Mouse (Mus musculus) layer of hippocampus, adult 2 months (tissue): ENCODE data around the gene Rcan1. TPM values are rescaled to one million over a fixed set of nuclear protein-coding genes. Genes with fewer than 3 reads are reported as not detected.

ENCODE experiments used
- DNase-seq, 2 experiments: peaks; one replicate each; pipeline ENCODE4 v3.0.0; 2022; ENCODE audit warnings: low spot score in 2 of 2
- H3K27ac ChIP-seq: fragments of 200-600 bp; 2 replicates; pipeline ENCODE4 v1.8.1; 2022
- H3K4me3 ChIP-seq: fragments of 200-600 bp; 2 replicates; pipeline ENCODE4 v1.8.1; 2022; ENCODE audit warnings: mild to moderate bottlenecking
- CTCF ChIP-seq: fragments of 200-600 bp; conservative IDR thresholded peaks from 2 replicates; pipeline ENCODE4 v1.8.1; 2022; ENCODE audit warnings: antibody characterized with exemption, mild to moderate bottlenecking, moderate library complexity
- total RNA-seq, 2 experiments: library from RNA; stranded (reverse); gene quantifications; 2 replicates each; pipeline ENCODE4 v1.2.3; 2021

Gene Rcan1
- total RNA-seq, 2 experiments from 2014 or later = 41.8 to 42.1 TPM

GRCm38 (mm10) chr16:92442946-92443345 is 27.7 kb downstream of the Rcan1 start:
- DNase-seq = no peak
- Histone ChIP-seq H3K4me3 (no peak overlapping the region), H3K27ac (no peak overlapping the region)
- no peak for TF ChIP-seq CTCF

GRCm38 (mm10) chr16:92442150-92442549 is 28.5 kb downstream of the Rcan1 start:
- no peak for DNase-seq
- TF ChIP-seq CTCF = no peak
- Histone ChIP-seq H3K4me3 (no peak overlapping the region), H3K27ac (no peak overlapping the region)

GRCm38 (mm10) chr16:92441203-92441602 is 29.5 kb downstream of the Rcan1 start:
- no peak for DNase-seq
- Histone ChIP-seq H3K4me3 (no peak overlapping the region), H3K27ac (no peak overlapping the region)
- no peak for TF ChIP-seq CTCF

- H3K4me3 ChIP-seq = no peak overlapping the region
- DNase-seq = no peak
- no peak for TF ChIP-seq CTCF
- H3K27ac ChIP-seq = no peak overlapping the region
These were observed 30.4 kb downstream of the Rcan1 start for GRCm38 (mm10) chr16:92440229-92440628.

- TF ChIP-seq CTCF = no peak
- DNase-seq = no peak
- no peak overlapping the region for H3K4me3 ChIP-seq
- H3K27ac ChIP-seq = no peak overlapping the region
These were observed 30.9 kb downstream of the Rcan1 start for GRCm38 (mm10) chr16:92439775-92440174.

- H3K27ac ChIP-seq = no peak overlapping the region
These were observed 35.2 kb downstream of the Rcan1 start for GRCm38 (mm10) chr16:92435431-92435985.

GRCm38 (mm10) chr16:92433176-92433575 is 37.5 kb downstream of the Rcan1 start:
- Histone ChIP-seq H3K4me3 (no peak overlapping the region), H3K27ac (no peak overlapping the region)
- no peak for TF ChIP-seq CTCF
- no peak for DNase-seq

More at GRCm38 (mm10) chr16:92435431-92435985, 35.2 kb downstream of the Rcan1 start:
- DNase-seq = no peak
- TF ChIP-seq CTCF = no peak
- H3K4me3 ChIP-seq = no peak overlapping the region

- no peak for TF ChIP-seq CTCF
- H3K27ac ChIP-seq = no peak overlapping the region
- no peak overlapping the region for H3K4me3 ChIP-seq
- no peak for DNase-seq
These were observed 39.9 kb downstream of the Rcan1 start for GRCm38 (mm10) chr16:92430731-92431130.

- no peak overlapping the region; the same call in 1 of the 2 replicates for H3K4me3 ChIP-seq
- H3K27ac ChIP-seq = no peak overlapping the region
- DNase-seq = no peak
- peak; percentile 53 for TF ChIP-seq CTCF
These were observed 42.3 kb downstream of the Rcan1 start for GRCm38 (mm10) chr16:92428197-92428950.

GRCm38 (mm10) chr16:92426708-92427107 is 44.0 kb downstream of the Rcan1 start:
- DNase-seq = no peak
- Histone ChIP-seq H3K4me3 (no peak overlapping the region), H3K27ac (no peak overlapping the region)
- TF ChIP-seq CTCF = no peak

GRCm38 (mm10) chr16:92425875-92426274 is 44.8 kb downstream of the Rcan1 start:
- DNase-seq = no peak
- TF ChIP-seq CTCF = no peak
- Histone ChIP-seq H3K4me3 (no peak overlapping the region), H3K27ac (no peak overlapping the region)

- DNase-seq = peak in 1 of 2 experiments; percentile 32
- H3K4me3 ChIP-seq = no peak overlapping the region
- H3K27ac ChIP-seq = no peak overlapping the region
- TF ChIP-seq CTCF = no peak
These were observed 47.3 kb downstream of the Rcan1 start for GRCm38 (mm10) chr16:92423363-92423762.

GRCm38 (mm10) chr16:92422435-92423362 is 48.0 kb downstream of the Rcan1 start:
- Histone ChIP-seq H3K4me3 (no peak overlapping the region), H3K27ac (no peak overlapping the region)
- no peak for DNase-seq
- no peak for TF ChIP-seq CTCF
